Mouse (Mus musculus) intestine, postnatal 0 days (tissue): ENCODE data around the gene 1700030K09Rik. TPM values are rescaled to one million over a fixed set of nuclear protein-coding genes. Genes with fewer than 3 reads are reported as not detected.
A peak's percentile ranks its signal among the peaks of the same experiment; 100 is the strongest.

Source experiments
- ATAC-seq: fragments of 200-750 bp; cut with Nextera tagmentation; 2 replicates; pipeline ENCODE4 v1.8.0; 2017; ENCODE audit warnings: mild to moderate bottlenecking, moderate TSS enrichment, moderate library complexity
- H3K27ac ChIP-seq: fragments of 300-500 bp; sonication (generic); 2 replicates; pipeline ENCODE4 v1.5.1; 2014; ENCODE audit warnings: mild to moderate bottlenecking, low read depth, low read length, moderate library complexity
- H3K27me3 ChIP-seq: fragments of 300-500 bp; sonication (generic); replicated peaks from 2 replicates; pipeline ENCODE4 v1.6.1; 2014; ENCODE audit warnings: low read length, mixed read lengths; ENCODE audit not compliant: control insufficient read depth, insufficient read depth
- H3K36me3 ChIP-seq: fragments of 300-500 bp; sonication (generic); 2 replicates; pipeline ENCODE4 v1.6.1; 2014; ENCODE audit warnings: mild to moderate bottlenecking, moderate library complexity; ENCODE audit not compliant: control insufficient read depth, insufficient read depth
- H3K4me1 ChIP-seq: fragments of 300-500 bp; sonication (generic); replicated peaks from 2 replicates; pipeline ENCODE4 v1.6.1; 2014; ENCODE audit warnings: antibody characterized with exemption, low read length, mixed read lengths; ENCODE audit not compliant: control insufficient read depth, insufficient read depth
- H3K4me2 ChIP-seq: fragments of 300-500 bp; sonication (generic); replicated peaks from 2 replicates; pipeline ENCODE4 v1.6.1; 2014; ENCODE audit warnings: low read depth, mild to moderate bottlenecking, moderate library complexity
- H3K4me3 ChIP-seq: fragments of 300-500 bp; sonication (generic); 2 replicates; pipeline ENCODE4 v1.5.1; 2014; ENCODE audit warnings: low read depth, low read length
- H3K9ac ChIP-seq: fragments of 300-500 bp; sonication (generic); 2 replicates; pipeline ENCODE4 v1.6.1; 2014; ENCODE audit warnings: mild to moderate bottlenecking, low read depth, low read length
- H3K9me3 ChIP-seq: fragments of 300-500 bp; sonication (generic); 2 replicates; pipeline ENCODE4 v1.6.1; 2016; ENCODE audit warnings: mixed run types; ENCODE audit not compliant: control insufficient read depth
- CTCF ChIP-seq: sonication (generic); IDR thresholded peaks from 2 replicates; pipeline ENCODE4 v1.5.1; 2016; ENCODE audit warnings: low read depth, mild to moderate bottlenecking, control low read depth, antibody characterized with exemption, moderate library complexity
- WGBS: fragments of 180-500 bp; shearing (Covaris S2); extraction: QIAGEN DNeasy Blood & Tissue Kit; methylation state at CpG from one replicate; pipeline ENCODE4 v1.1.7; 2014; 5-methylcytosine and 5-hydroxymethylcytosine counted together
- polyA plus RNA-seq: library from polyadenylated mRNA; unstranded; fragments of >200 nt; fragmentation: Nextera tagmentation; extraction: Ambion mirVana; gene quantifications from 2 replicates; pipeline ENCODE4 v1.2.1, GENCODE M21; 2015

Gene 1700030K09Rik
- polyA plus RNA-seq, 1 experiment from 2014 or later = 3.6 TPM

- Histone ChIP-seq H3K4me2 (no peak overlapping the region), H3K36me3 (peaks cover 27% of the 10 kb centered on the region), H3K4me3 (no peak overlapping the region), H3K4me1 (peaks cover 6% of the 10 kb centered on the region; the same call in 1 of the 2 replicates), H3K9ac (no peak overlapping the region), H3K27ac (no peak overlapping the region; the same call in 1 of the 2 replicates), H3K9me3 (no peaks in the 10 kb centered on the region), H3K27me3 (no peaks in the 10 kb centered on the region)
- WGBS = 70% methylated on average over 1 of the region's 1 CpGs
- no peak for TF ChIP-seq CTCF
- ATAC-seq = no peak
Observed at GRCm38 (mm10) chr8:72497911-72498310, 54.2 kb downstream of the 1700030K09Rik start.

- Histone ChIP-seq H3K9me3 (no peaks in the 10 kb centered on the region), H3K27ac (peak overlapping the region; percentile 63; the same call in 1 of the 2 replicates), H3K4me3 (no peak overlapping the region), H3K4me1 (peaks cover 5% of the 10 kb centered on the region; the same call in 1 of the 2 replicates), H3K27me3 (no peaks in the 10 kb centered on the region), H3K9ac (no peak overlapping the region), H3K36me3 (peaks cover 27% of the 10 kb centered on the region), H3K4me2 (no peak overlapping the region)
- TF ChIP-seq CTCF = no peak
- 81% methylated on average over 4 of the region's 4 CpGs for WGBS
- ATAC-seq = no peak
Observed at GRCm38 (mm10) chr8:72498527-72498926, 54.8 kb downstream of the 1700030K09Rik start.

- WGBS = 53% methylated on average over 2 of the region's 2 CpGs
- H3K9ac ChIP-seq = no peak overlapping the region
Observed at GRCm38 (mm10) chr8:72499521-72500284, 56.0 kb downstream of the 1700030K09Rik start.

GRCm38 (mm10) chr8:72500521-72500931 is 56.8 kb downstream of the 1700030K09Rik start:
- TF ChIP-seq CTCF = peak; percentile 22; the same call in 1 of the 2 replicates
- 93% methylated on average over 1 of the region's 1 CpGs for WGBS
- H3K4me1 ChIP-seq = peaks cover 4% of the 10 kb centered on the region; the same call in 1 of the 2 replicates
- no peak for ATAC-seq
- peaks cover 16% of the 10 kb centered on the region for H3K36me3 ChIP-seq
- H3K4me2 ChIP-seq = no peak overlapping the region
- H3K27me3 ChIP-seq = no peaks in the 10 kb centered on the region
- peak overlapping the region; percentile 63 for H3K27ac ChIP-seq
- no peaks in the 10 kb centered on the region for H3K9me3 ChIP-seq
- no peak overlapping the region for H3K9ac ChIP-seq
- H3K4me3 ChIP-seq = no peak overlapping the region

More at GRCm38 (mm10) chr8:72499521-72500284, 56.0 kb downstream of the 1700030K09Rik start:
- Histone ChIP-seq H3K27ac (peak overlapping the region; percentile 63), H3K9me3 (no peaks in the 10 kb centered on the region), H3K36me3 (peaks cover 24% of the 10 kb centered on the region), H3K4me3 (no peak overlapping the region), H3K4me2 (no peak overlapping the region), H3K27me3 (no peaks in the 10 kb centered on the region), H3K4me1 (peaks cover 4% of the 10 kb centered on the region; the same call in 1 of the 2 replicates)
- TF ChIP-seq CTCF = no peak
- peak; percentile 66 for ATAC-seq

- Histone ChIP-seq H3K4me2 (no peak overlapping the region), H3K27ac (no peak overlapping the region), H3K4me3 (no peak overlapping the region), H3K36me3 (no peaks in the 10 kb centered on the region), H3K9me3 (no peaks in the 10 kb centered on the region), H3K27me3 (no peaks in the 10 kb centered on the region), H3K4me1 (peaks cover 8% of the 10 kb centered on the region), H3K9ac (no peak overlapping the region)
- ATAC-seq = no peak
- TF ChIP-seq CTCF = no peak
Observed at GRCm38 (mm10) chr8:72504137-72504536, 60.5 kb downstream of the 1700030K09Rik start.

GRCm38 (mm10) chr8:72504637-72505314 is 61.1 kb downstream of the 1700030K09Rik start:
- ATAC-seq = no peak
- no peak overlapping the region for H3K27ac ChIP-seq
- no peak overlapping the region for H3K4me2 ChIP-seq
- TF ChIP-seq CTCF = no peak
- peaks cover 9% of the 10 kb centered on the region for H3K4me1 ChIP-seq
- H3K9me3 ChIP-seq = no peaks in the 10 kb centered on the region
- no peak overlapping the region for H3K4me3 ChIP-seq
- no peaks in the 10 kb centered on the region for H3K27me3 ChIP-seq
- no peaks in the 10 kb centered on the region for H3K36me3 ChIP-seq
- no peak overlapping the region for H3K9ac ChIP-seq
